Mouse (Mus musculus) brain, adult 10 weeks (tissue): ENCODE results near the gene Olfr726. TPM values are rescaled to one million over a fixed set of nuclear protein-coding genes. Genes with fewer than 3 reads are reported as not detected.

Experiments used
- polyA plus RNA-seq: library from polyadenylated mRNA; stranded (reverse); fragments of 350-450 nt; fragmentation: Illumina TruSeq; extraction: RNeasy Lipid Tissue Mini Kit (QIAGEN cat#74804); gene quantifications from one replicate; pipeline ENCODE4 v1.2.3, GENCODE M21; 2015; ENCODE audit warnings: low read depth, low replicate concordance

Gene Olfr726
- not detected for polyA plus RNA-seq

DNA sequence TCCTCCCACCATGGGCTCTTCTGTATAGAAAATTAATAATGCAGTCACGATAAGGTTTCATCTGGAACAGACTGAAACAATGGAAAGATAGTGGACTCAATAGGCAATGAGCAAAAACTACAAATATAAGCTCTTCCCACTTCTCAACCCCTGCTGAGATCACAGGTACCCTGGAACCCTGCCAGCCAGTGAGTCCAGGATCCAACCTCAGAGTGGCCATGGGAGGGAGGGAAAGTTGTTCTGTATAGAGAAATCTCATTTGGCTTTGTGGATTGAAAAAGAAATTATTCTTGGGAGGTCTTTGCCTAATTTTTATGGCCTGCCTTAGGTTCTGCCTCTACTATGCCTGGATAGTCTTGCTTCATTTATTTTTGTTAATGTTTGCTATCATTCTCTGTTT, at the start of gene Olfr726:
Gene Olfr726, minus strand, starts transcription at position 101 of the 400 bp plus-strand sequence.

DNA sequence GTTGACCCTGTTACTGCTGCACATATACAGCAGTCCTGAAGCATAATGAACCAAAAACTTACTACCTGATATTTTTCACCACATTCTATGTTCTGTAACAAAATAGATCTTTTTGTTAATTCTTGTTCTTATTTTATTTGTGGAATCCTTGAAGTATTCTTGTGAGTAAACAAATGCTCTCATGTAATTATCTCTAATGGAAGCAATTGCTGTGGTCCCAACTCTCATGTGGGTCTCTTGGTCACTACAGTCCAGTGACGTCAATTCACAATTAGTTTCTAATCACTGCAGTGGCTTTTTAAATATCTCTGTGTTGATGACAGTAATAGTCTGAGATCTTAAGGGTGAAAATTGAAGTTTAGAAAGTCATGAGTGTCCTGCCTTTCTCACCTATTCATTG, 32.1 kb upstream of the Olfr726 start, which contains the start of gene Olfr727:
Gene Olfr727, plus strand, starts transcription at position 301 of the 400 bp plus-strand sequence.

DNA sequence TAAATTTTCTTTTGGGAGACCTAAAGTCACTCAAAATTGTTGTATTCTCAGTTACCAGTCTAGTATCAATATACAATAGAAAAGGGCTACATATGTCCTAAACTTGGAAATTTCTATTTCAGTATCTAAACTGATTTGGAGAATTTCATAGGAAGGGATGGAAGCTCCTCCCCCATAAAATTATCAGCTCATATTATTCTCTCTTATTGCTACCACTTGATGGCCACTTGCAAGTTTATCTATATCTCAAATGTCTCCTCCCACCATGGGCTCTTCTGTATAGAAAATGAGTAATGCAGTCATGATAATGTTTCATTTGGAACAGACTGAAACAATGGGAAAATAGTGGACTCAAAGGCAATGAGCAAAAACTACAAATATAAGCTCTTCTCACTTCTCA, 50.5 kb downstream of the Olfr726 start, which contains the start of gene Olfr725:
Gene Olfr725, minus strand, starts transcription at position 101 of the 400 bp plus-strand sequence.

Other genes with a start within 250 kb of the Olfr726 start
- gene Olfr722, start 189.0 kb downstream of the Olfr726 start, polyA plus RNA-seq = not detected
- gene Olfr723, start 159.2 kb downstream of the Olfr726 start, polyA plus RNA-seq = not detected
- gene Olfr724, start 127.7 kb downstream of the Olfr726 start, polyA plus RNA-seq = not detected
- gene Olfr725, start 50.6 kb downstream of the Olfr726 start, polyA plus RNA-seq = not detected
- not detected for gene Olfr727, start 32.2 kb upstream of the Olfr726 start, polyA plus RNA-seq
- gene Olfr728, start 51.7 kb upstream of the Olfr726 start, polyA plus RNA-seq = not detected
- gene Olfr729, start 62.0 kb upstream of the Olfr726 start, polyA plus RNA-seq = not detected
- not detected for gene Olfr730, start 97.2 kb upstream of the Olfr726 start, polyA plus RNA-seq
- gene Olfr731, start 150.9 kb upstream of the Olfr726 start, polyA plus RNA-seq = not detected
- gene Olfr732, start 193.3 kb upstream of the Olfr726 start, polyA plus RNA-seq = not detected
- not detected for gene Olfr733, start 210.6 kb upstream of the Olfr726 start, polyA plus RNA-seq
- gene Olfr734, start 235.8 kb upstream of the Olfr726 start, polyA plus RNA-seq = not detected